Mouse (Mus musculus) stomach, embryonic 15.5 days (tissue): Measurements from ENCODE around the gene Hic1. TPM values are rescaled to one million over a fixed set of nuclear protein-coding genes. Genes with fewer than 3 reads are reported as not detected.
A peak's percentile ranks its signal among the peaks of the same experiment; 100 is the strongest.
"Not testable (repeated sequence)": the region's sequence is repeated elsewhere in the genome, so short reads cannot be mapped to it uniquely, and the experiment has no call there.

Experiments used
- ATAC-seq: fragments of 200-750 bp; cut with Nextera tagmentation; 2 replicates; pipeline ENCODE4 v1.8.0; 2017; ENCODE audit warnings: low read depth, moderate number of reproducible peaks, moderate TSS enrichment; ENCODE audit not compliant: insufficient read depth, low FRiP score
- H3K27ac ChIP-seq: fragments of 300-500 bp; sonication (generic); 2 replicates; pipeline ENCODE4 v1.5.1; 2015; ENCODE audit warnings: mild to moderate bottlenecking, inconsistent platforms
- H3K27me3 ChIP-seq: fragments of 300-500 bp; sonication (generic); replicated peaks from 2 replicates; pipeline ENCODE4 v1.6.1; 2015; ENCODE audit warnings: inconsistent platforms
- H3K36me3 ChIP-seq: fragments of 300-500 bp; sonication (generic); 2 replicates; pipeline ENCODE4 v1.6.1; 2015; ENCODE audit warnings: inconsistent platforms
- H3K4me1 ChIP-seq: fragments of 300-500 bp; sonication (generic); 2 replicates; pipeline ENCODE4 v1.6.1; 2015; ENCODE audit warnings: inconsistent platforms
- H3K4me2 ChIP-seq: fragments of 300-500 bp; sonication (generic); 2 replicates; pipeline ENCODE4 v1.6.1; 2015; ENCODE audit warnings: mild to moderate bottlenecking, inconsistent platforms
- H3K4me3 ChIP-seq: fragments of 300-500 bp; sonication (generic); replicated peaks from 2 replicates; pipeline ENCODE4 v1.5.1; 2015; ENCODE audit warnings: inconsistent platforms
- H3K9ac ChIP-seq: fragments of 300-500 bp; sonication (generic); 2 replicates; pipeline ENCODE4 v1.6.1; 2015; ENCODE audit warnings: inconsistent platforms
- H3K9me3 ChIP-seq: fragments of 300-500 bp; sonication (generic); 2 replicates; pipeline ENCODE4 v1.6.1; 2016; ENCODE audit warnings: inconsistent platforms
- WGBS: fragments of 180-500 bp; shearing (Covaris S2); methylation state at CpG from one replicate; pipeline ENCODE4 v1.1.7; 2015; 5-methylcytosine and 5-hydroxymethylcytosine counted together
- polyA plus RNA-seq: library from polyadenylated mRNA; unstranded; fragments of >200 nt; fragmentation: Nextera tagmentation; extraction: Ambion mirVana; gene quantifications from 2 replicates; pipeline ENCODE4 v1.2.1, GENCODE M21; 2015

Hic1 gene
- polyA plus RNA-seq, 1 experiment from 2014 or later = 25.3 TPM

GRCm38 (mm10) chr11:75190905-75191441, 21.7 kb upstream of the Hic1 start, which contains the start of gene Dph1:
Dph1 (minus strand) TSS chr11:75191241.
- peak within 1 kb of the TSS; percentile 64 for H3K27ac ChIP-seq
- peaks cover 32% of the 10 kb centered on the region for H3K27me3 ChIP-seq
- peak within 1 kb of the TSS; percentile 62 for H3K9ac ChIP-seq
- H3K9me3 ChIP-seq = no peaks in the 10 kb centered on the region
- peaks cover 32% of the 10 kb centered on the region for H3K4me1 ChIP-seq
- H3K4me2 ChIP-seq = peak within 1 kb of the TSS; percentile 79
- no peaks in the 10 kb centered on the region for H3K36me3 ChIP-seq
- 62% methylated on average over 5 of the region's 5 CpGs for WGBS
- peak within 1 kb of the TSS; percentile 82 for H3K4me3 ChIP-seq
- ATAC-seq = no peak

- Histone ChIP-seq H3K27ac (peak overlapping the region; percentile 64), H3K4me2 (peak overlapping the region; percentile 79), H3K4me3 (peak overlapping the region; percentile 82), H3K4me1 (peaks cover 31% of the 10 kb centered on the region), H3K9ac (peak overlapping the region; percentile 62), H3K36me3 (no peaks in the 10 kb centered on the region), H3K9me3 (no peaks in the 10 kb centered on the region), H3K27me3 (peaks cover 26% of the 10 kb centered on the region)
- ATAC-seq = peak; percentile 73
- under 1% methylated on average over 24 of the region's 24 CpGs for WGBS
These were observed 21.0 kb upstream of the Hic1 start for GRCm38 (mm10) chr11:75190371-75190724.

- peak; percentile 38 for ATAC-seq
- Histone ChIP-seq H3K27ac (peak overlapping the region; percentile 64), H3K4me2 (peak overlapping the region; percentile 79), H3K9me3 (no peaks in the 10 kb centered on the region), H3K27me3 (peaks cover 21% of the 10 kb centered on the region), H3K36me3 (no peaks in the 10 kb centered on the region), H3K9ac (peak overlapping the region; percentile 62), H3K4me3 (peak overlapping the region; percentile 82), H3K4me1 (peaks cover 26% of the 10 kb centered on the region)
- under 1% methylated on average over 22 of the region's 22 CpGs for WGBS
These were observed 20.5 kb upstream of the Hic1 start for GRCm38 (mm10) chr11:75189713-75190370.

- Histone ChIP-seq H3K9ac (no peak overlapping the region), H3K36me3 (peaks cover 12% of the 10 kb centered on the region; the same call in 1 of the 2 replicates), H3K9me3 (no peaks in the 10 kb centered on the region), H3K4me2 (no peak overlapping the region), H3K4me1 (peaks cover 7% of the 10 kb centered on the region), H3K27me3 (no peaks in the 10 kb centered on the region), H3K27ac (no peak overlapping the region), H3K4me3 (no peak overlapping the region)
- no peak for ATAC-seq
- WGBS = 66% methylated on average over 2 of the region's 2 CpGs
These were observed 15.7 kb upstream of the Hic1 start for GRCm38 (mm10) chr11:75184986-75185385.

- Histone ChIP-seq H3K9me3 (no peaks in the 10 kb centered on the region), H3K4me3 (no peak overlapping the region), H3K9ac (no peak overlapping the region), H3K27ac (no peak overlapping the region), H3K4me2 (no peak overlapping the region), H3K36me3 (peaks cover 12% of the 10 kb centered on the region; the same call in 1 of the 2 replicates), H3K27me3 (no peaks in the 10 kb centered on the region), H3K4me1 (peaks cover 5% of the 10 kb centered on the region)
- no peak for ATAC-seq
- WGBS = 93% methylated on average over 5 of the region's 5 CpGs
These were observed 15.3 kb upstream of the Hic1 start for GRCm38 (mm10) chr11:75184573-75184972.

- WGBS = 78% methylated on average over 2 of the region's 2 CpGs
- H3K4me1 ChIP-seq = peaks cover 4% of the 10 kb centered on the region; the same call in 1 of the 2 replicates
- no peak overlapping the region for H3K27ac ChIP-seq
- no peak overlapping the region for H3K4me2 ChIP-seq
- H3K9ac ChIP-seq = no peak overlapping the region
- peaks cover 12% of the 10 kb centered on the region; the same call in 1 of the 2 replicates for H3K36me3 ChIP-seq
- no peak for ATAC-seq
- H3K9me3 ChIP-seq = no peaks in the 10 kb centered on the region
- H3K27me3 ChIP-seq = no peaks in the 10 kb centered on the region
- H3K4me3 ChIP-seq = no peak overlapping the region
These were observed 14.7 kb upstream of the Hic1 start for GRCm38 (mm10) chr11:75183917-75184570.

- Histone ChIP-seq H3K4me2 (peak within 1 kb of the TSS; percentile 78), H3K27ac (peak within 1 kb of the TSS; percentile 85), H3K4me1 (peaks cover 11% of the 10 kb centered on the region), H3K4me3 (peak within 1 kb of the TSS; percentile 78), H3K36me3 (peaks cover 16% of the 10 kb centered on the region), H3K9me3 (no peaks in the 10 kb centered on the region), H3K27me3 (no peaks in the 10 kb centered on the region), H3K9ac (peak within 1 kb of the TSS; percentile 65)
- peak; percentile 94 for ATAC-seq
- WGBS = under 1% methylated on average over 32 of the region's 33 CpGs
These were observed 9.4 kb upstream of the Hic1 start, which contains the start of gene Ovca2 for GRCm38 (mm10) chr11:75178672-75179208. Ovca2 (minus strand) TSS chr11:75178835.

- no peaks in the 10 kb centered on the region for H3K27me3 ChIP-seq
- peaks cover 17% of the 10 kb centered on the region for H3K4me1 ChIP-seq
- peak overlapping the region; percentile 78 for H3K4me2 ChIP-seq
- H3K36me3 ChIP-seq = peaks cover 10% of the 10 kb centered on the region
- H3K9ac ChIP-seq = peak overlapping the region; percentile 65; the same call in 1 of the 2 replicates
- WGBS = 43% methylated on average over 12 of the region's 12 CpGs
- H3K27ac ChIP-seq = peak overlapping the region; percentile 85; the same call in 1 of the 2 replicates
- H3K9me3 ChIP-seq = no peaks in the 10 kb centered on the region
- ATAC-seq = no peak
- peak overlapping the region; percentile 78 for H3K4me3 ChIP-seq
These were observed 8.7 kb upstream of the Hic1 start for GRCm38 (mm10) chr11:75178011-75178410.

GRCm38 (mm10) chr11:75174574-75174973, 5.3 kb upstream of the Hic1 start:
- 58% methylated on average over 6 of the region's 6 CpGs for WGBS
- not testable (repeated sequence) for H3K9ac ChIP-seq, ATAC-seq, H3K4me2 ChIP-seq, H3K9me3 ChIP-seq, H3K36me3 ChIP-seq, H3K4me3 ChIP-seq, H3K27ac ChIP-seq
- H3K27me3 ChIP-seq = peaks cover 31% of the 10 kb centered on the region
- peaks cover 43% of the 10 kb centered on the region for H3K4me1 ChIP-seq

- H3K9ac ChIP-seq = no peak overlapping the region
- H3K27ac ChIP-seq = no peak overlapping the region
- 2% methylated on average over 15 of the region's 15 CpGs for WGBS
- peaks cover 45% of the 10 kb centered on the region for H3K4me1 ChIP-seq
- H3K4me3 ChIP-seq = peak overlapping the region; percentile 71
- no peaks in the 10 kb centered on the region for H3K9me3 ChIP-seq
- H3K36me3 ChIP-seq = peaks cover 5% of the 10 kb centered on the region; the same call in 1 of the 2 replicates
- ATAC-seq = no peak
- peak overlapping the region; percentile 97 for H3K4me2 ChIP-seq
- peaks cover 33% of the 10 kb centered on the region for H3K27me3 ChIP-seq
These were observed 4.5 kb upstream of the Hic1 start for GRCm38 (mm10) chr11:75173799-75174165.

GRCm38 (mm10) chr11:75173095-75173798, 3.9 kb upstream of the Hic1 start:
- peaks cover 48% of the 10 kb centered on the region for H3K4me1 ChIP-seq
- peak; percentile 34 for ATAC-seq

More at GRCm38 (mm10) chr11:75173095-75173798, 3.9 kb upstream of the Hic1 start:
- Histone ChIP-seq H3K4me2 (peak overlapping the region; percentile 97), H3K27me3 (peaks cover 38% of the 10 kb centered on the region), H3K4me3 (peak overlapping the region; percentile 71), H3K9me3 (no peaks in the 10 kb centered on the region), H3K27ac (no peak overlapping the region), H3K9ac (no peak overlapping the region), H3K36me3 (peaks cover 5% of the 10 kb centered on the region; the same call in 1 of the 2 replicates)
- WGBS = under 1% methylated on average over 69 of the region's 71 CpGs
